Mouse (Mus musculus) c-Kit-positive CD71-positive TER-119-positive erythroid progenitor cells, embryonic 14.5 days (primary cell): ENCODE measurements around the gene Rpn2.

ENCODE experiments used
- DNase-seq: peaks from one replicate; pipeline ENCODE4 v3.0.0-alpha.2; 2013; ENCODE audit warnings: low spot score

Rpn2 gene

DNA sequence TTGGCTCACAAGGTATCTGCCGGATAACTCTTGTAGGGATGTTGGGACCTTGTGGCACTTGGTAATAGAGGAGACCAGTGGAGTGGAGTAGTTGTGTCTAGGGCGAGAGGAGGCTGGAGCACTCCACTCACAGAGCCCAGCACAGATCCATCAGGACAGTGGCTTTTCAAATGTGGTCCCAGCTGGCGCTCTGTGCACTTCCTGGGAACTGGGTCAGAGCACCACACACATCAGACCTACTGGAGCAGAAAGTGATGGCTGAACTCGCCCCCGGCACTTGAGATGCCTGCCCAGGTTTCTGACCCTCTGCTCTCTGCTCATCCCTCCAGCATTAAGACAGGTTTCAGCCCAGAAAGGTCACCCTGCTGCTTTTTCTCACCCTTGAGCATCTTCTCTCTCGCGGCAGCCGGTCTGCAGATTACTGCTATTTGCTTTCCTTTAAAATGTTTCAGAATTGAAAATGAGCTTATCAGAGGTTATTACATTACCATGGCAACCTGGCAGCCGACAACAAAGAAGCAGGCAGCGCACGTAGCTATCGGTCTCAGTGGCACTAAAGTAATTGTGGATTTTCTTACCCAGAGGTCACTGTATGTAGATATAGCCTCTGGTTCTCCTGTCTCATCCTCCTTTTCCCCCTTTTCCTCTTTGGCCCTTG is 70.4 kb downstream of the Rpn2 start:
- no peak for DNase-seq

DNA sequence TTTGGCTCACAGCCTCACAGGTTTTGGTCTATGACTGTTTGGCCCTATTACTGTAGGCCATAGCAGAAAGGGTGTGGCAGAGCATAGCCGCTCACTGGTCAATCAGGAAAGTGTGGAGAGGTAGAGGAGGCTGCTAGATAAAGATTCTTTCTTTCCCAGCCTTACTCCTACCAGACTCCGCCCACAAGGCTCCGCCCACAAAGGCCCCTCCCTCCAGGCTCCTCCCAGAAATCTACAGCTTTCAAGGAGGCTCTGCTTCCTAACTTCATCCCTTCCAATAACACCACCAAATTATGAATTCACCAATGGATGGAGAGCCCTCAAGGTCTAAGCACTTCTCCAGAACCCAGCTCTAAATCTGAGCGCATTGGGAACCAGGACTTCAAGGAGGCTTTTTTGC is 74.4 kb downstream of the Rpn2 start:
- no peak for DNase-seq

- DNase-seq = no peak
Measured at GRCm38 (mm10) chr2:157354106-157354505, 75.3 kb downstream of the Rpn2 start.

- DNase-seq = no peak
Measured at GRCm38 (mm10) chr2:157360028-157360427, 81.2 kb downstream of the Rpn2 start.

DNA sequence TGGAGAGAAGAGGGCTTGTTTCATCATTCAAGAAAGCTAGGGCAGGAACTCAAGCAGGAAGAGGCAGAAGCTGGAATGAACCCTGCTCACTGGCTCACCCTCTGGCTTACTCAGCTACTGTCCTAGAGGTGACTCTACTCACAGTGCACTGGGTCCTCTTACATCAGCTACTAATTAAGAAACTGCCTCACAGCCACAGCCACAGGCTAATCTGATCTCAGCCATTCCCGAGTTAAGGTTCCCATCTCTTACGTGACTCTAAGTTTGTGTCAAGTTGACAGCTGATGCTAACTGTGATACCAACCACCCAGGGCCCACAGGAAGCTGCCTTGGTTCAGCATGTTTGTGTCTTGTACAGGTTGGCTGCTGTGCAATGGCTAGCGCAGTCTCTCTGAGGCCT is 84.2 kb downstream of the Rpn2 start:
- no peak for DNase-seq

GRCm38 (mm10) chr2:157366762-157367161 is 87.9 kb downstream of the Rpn2 start:
- peak; percentile 17 for DNase-seq

DNA sequence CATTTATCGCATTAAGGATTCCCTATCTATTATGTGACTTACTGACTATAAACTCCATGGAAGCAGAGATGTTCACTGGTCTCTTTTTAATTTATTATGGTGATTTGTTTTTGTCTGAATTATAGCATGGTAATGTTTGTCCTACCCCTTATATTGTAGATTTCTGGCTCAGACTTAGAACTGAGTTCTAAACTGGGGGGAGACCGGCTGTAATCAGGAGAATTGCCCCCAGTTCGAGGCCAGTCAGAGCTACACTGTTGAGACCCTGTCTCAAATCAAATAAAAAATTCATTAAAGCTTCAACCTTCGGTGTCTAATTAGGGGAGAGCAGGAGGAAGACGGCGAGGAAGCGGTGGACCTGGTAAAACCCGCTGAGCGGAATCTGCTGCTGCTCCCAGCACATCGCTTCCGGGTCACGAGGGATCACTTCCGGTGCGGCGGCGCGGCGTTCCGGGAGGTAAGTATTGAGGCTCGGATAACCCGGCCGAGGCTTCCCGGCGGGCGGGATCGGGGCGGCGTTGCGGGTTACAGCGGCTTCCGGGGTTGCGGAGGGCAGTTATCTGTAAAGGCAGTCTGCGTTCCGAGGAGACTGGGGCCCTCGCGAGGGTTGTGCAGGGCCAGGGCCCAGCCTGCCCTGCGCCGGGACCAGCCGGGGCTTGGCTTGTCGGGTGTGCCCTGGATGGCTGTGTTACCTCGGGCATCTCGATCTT is 88.5 kb downstream of the Rpn2 start, which contains the start of gene Manbal:
Gene Manbal (plus strand): TSS at position 411 of the 710 bp plus-strand sequence.
- peak; percentile 92 for DNase-seq

GRCm38 (mm10) chr2:157367991-157368390 is 89.2 kb downstream of the Rpn2 start:
- no peak for DNase-seq

GRCm38 (mm10) chr2:157371696-157372095 is 92.9 kb downstream of the Rpn2 start:
- no peak for DNase-seq

GRCm38 (mm10) chr2:157373681-157374080 is 94.9 kb downstream of the Rpn2 start:
- no peak for DNase-seq

- no peak for DNase-seq
Measured at GRCm38 (mm10) chr2:157375051-157375450, 96.2 kb downstream of the Rpn2 start.
